Mouse (Mus musculus) embryonic facial prominence, embryonic 12.5 days (tissue): Measurements from ENCODE around the gene Ago4. TPM values are rescaled to one million over a fixed set of nuclear protein-coding genes. Genes with fewer than 3 reads are reported as not detected.

Experiments
- microRNA-seq: library from miRNA; unstranded; fragments of <30 nt; microRNA quantifications from one replicate; pipeline ENCODE4, GENCODE M21; 2017
- polyA plus RNA-seq: library from polyadenylated mRNA; unstranded; fragments of >200 nt; fragmentation: Nextera tagmentation; extraction: Ambion mirVana; gene quantifications from 2 replicates; pipeline ENCODE4 v1.2.1, GENCODE M21; 2016

Gene Ago4
- polyA plus RNA-seq, 1 experiment from 2014 or later: 3.2 TPM

Small RNA genes within 50 kb of the gene (microRNA-seq; reads per million reads assigned to microRNA genes)
- gene Mir7119: 0.54 reads per million

Other genes with a start within 250 kb of the Ago4 start
- gene Col8a2, start 246.7 kb downstream of the Ago4 start, polyA plus RNA-seq: 47.6 and 49.8 TPM in 2 replicates
- gene Adprhl2, start 211.8 kb downstream of the Ago4 start, polyA plus RNA-seq: 91.0 and 95.2 TPM in 2 replicates
- 17.0 and 17.8 TPM in 2 replicates for gene Tekt2, start 207.8 kb downstream of the Ago4 start, polyA plus RNA-seq
- 19.3 and 19.9 TPM in 2 replicates for gene Ago3, start 103.9 kb downstream of the Ago4 start, polyA plus RNA-seq
- gene Ago1, start 64.9 kb downstream of the Ago4 start, polyA plus RNA-seq: 7.0 and 8.4 TPM in 2 replicates
- gene Clspn, start 23.5 kb upstream of the Ago4 start, polyA plus RNA-seq: 40.7 and 41.4 TPM in 2 replicates
- 2.9 and 4.6 TPM in 2 replicates for gene 5730409E04Rik, start 76.3 kb upstream of the Ago4 start, polyA plus RNA-seq
- 459 and 471 TPM in 2 replicates for gene Psmb2, start 144.2 kb upstream of the Ago4 start, polyA plus RNA-seq
- 0.34 TPM in 1 of 2 replicates, not detected in the other for gene Tfap2e, start 202.8 kb upstream of the Ago4 start, polyA plus RNA-seq
- gene Ncdn, start 220.0 kb upstream of the Ago4 start, polyA plus RNA-seq: 35.2 and 37.2 TPM in 2 replicates
- 18.1 and 20.4 TPM in 2 replicates for gene AU040320, start 220.1 kb upstream of the Ago4 start, polyA plus RNA-seq